Mouse (Mus musculus) layer of hippocampus, postnatal 10 days (tissue): Measurements from ENCODE around the gene Rasd1. TPM values are rescaled to one million over a fixed set of nuclear protein-coding genes. Genes with fewer than 3 reads are reported as not detected.

Experiments
- total RNA-seq, 2 experiments: library from RNA; stranded (reverse); gene quantifications; 2 replicates each; pipeline ENCODE4 v1.2.3; 2021

The Rasd1 gene
- total RNA-seq, 2 experiments from 2014 or later = 12.2 to 14.2 TPM

Other genes starting within 250 kb of the Rasd1 start
- under 1 TPM; 0.66 to 0.96 TPM for gene Pld6, start 177.3 kb downstream of the Rasd1 start, total RNA-seq
- 10 to 100 TPM; 30.8 to 33.2 TPM for gene Flcn, start 154.9 kb downstream of the Rasd1 start, total RNA-seq
- 10 to 100 TPM; 50.3 to 53.9 TPM for gene Nt5m, start 125.5 kb downstream of the Rasd1 start, total RNA-seq
- 10 to 100 TPM; 72.1 to 76.4 TPM for gene Cops3, start 125.1 kb downstream of the Rasd1 start, total RNA-seq
- 10 to 100 TPM; 25.0 to 28.3 TPM for gene Med9, start 16.7 kb downstream of the Rasd1 start, total RNA-seq
- 1 to 10 TPM; 6.5 to 7.1 TPM for gene Pemt, start 81.5 kb upstream of the Rasd1 start, total RNA-seq
- gene Rai1, start 140.1 kb upstream of the Rasd1 start, total RNA-seq = 10 to 100 TPM; 70.7 to 83.2 TPM